Mouse (Mus musculus) heart, postnatal 0 days (tissue): Measurements from ENCODE around the gene Sgpp2. TPM values are rescaled to one million over a fixed set of nuclear protein-coding genes. Genes with fewer than 3 reads are reported as not detected.
A peak's percentile ranks its signal among the peaks of the same experiment; 100 is the strongest.

Source experiments
- ATAC-seq: fragments of 200-750 bp; cut with Nextera tagmentation; 2 replicates; pipeline ENCODE4 v1.8.0; 2017; ENCODE audit warnings: low read depth, moderate number of reproducible peaks, moderate library complexity; ENCODE audit not compliant: insufficient read depth
- DNase-seq: peaks from one replicate; pipeline ENCODE4 v3.0.0-alpha.2; 2016; ENCODE audit warnings: low spot score
- H3K27ac ChIP-seq: fragments of 300-500 bp; sonication (generic); 2 replicates; pipeline ENCODE4 v1.5.1; 2014; ENCODE audit warnings: low read depth, mild to moderate bottlenecking
- H3K27me3 ChIP-seq: fragments of 300-500 bp; sonication (generic); 2 replicates; pipeline ENCODE4 v1.6.1; 2014; ENCODE audit warnings: low read length, mixed read lengths; ENCODE audit not compliant: control insufficient read depth, insufficient read depth
- H3K36me3 ChIP-seq: fragments of 300-500 bp; sonication (generic); replicated peaks from 2 replicates; pipeline ENCODE4 v1.6.1; 2014; ENCODE audit warnings: low read length, mixed read lengths; ENCODE audit not compliant: control insufficient read depth, insufficient read depth
- H3K4me1 ChIP-seq: fragments of 300-500 bp; sonication (generic); 2 replicates; pipeline ENCODE4 v1.6.1; 2014; ENCODE audit warnings: antibody characterized with exemption; ENCODE audit not compliant: control insufficient read depth, insufficient read depth
- H3K4me2 ChIP-seq: fragments of 300-500 bp; sonication (generic); 2 replicates; pipeline ENCODE4 v1.6.1; 2014; ENCODE audit warnings: low read depth, mild to moderate bottlenecking, low read length, moderate library complexity
- H3K4me3 ChIP-seq: fragments of 300-500 bp; sonication (generic); 2 replicates; pipeline ENCODE4 v1.5.1; 2014; ENCODE audit warnings: low read depth, low read length
- H3K9ac ChIP-seq: fragments of 300-500 bp; sonication (generic); replicated peaks from 2 replicates; pipeline ENCODE4 v1.6.1; 2014; ENCODE audit warnings: low read depth, low read length, mixed read lengths
- H3K9me3 ChIP-seq: fragments of 300-500 bp; sonication (generic); replicated peaks from 2 replicates; pipeline ENCODE4 v1.6.1; 2016; ENCODE audit warnings: low read length; ENCODE audit not compliant: control insufficient read depth
- CTCF ChIP-seq: IDR thresholded peaks from 2 replicates; pipeline ENCODE4 v1.5.1; 2016; ENCODE audit warnings: antibody characterized with exemption, control low read depth, low read depth
- EP300 ChIP-seq: IDR thresholded peaks from 2 replicates; pipeline ENCODE4 v1.6.1; 2016; ENCODE audit warnings: antibody characterized with exemption, low read depth
- WGBS: fragments of 180-500 bp; shearing (Covaris S2); extraction: QIAGEN DNeasy Blood & Tissue Kit; methylation state at CpG from one replicate; pipeline ENCODE4 v1.1.7; 2014; 5-methylcytosine and 5-hydroxymethylcytosine counted together
- polyA plus RNA-seq: library from polyadenylated mRNA; unstranded; fragments of >200 nt; fragmentation: Nextera tagmentation; extraction: Ambion mirVana; gene quantifications from 2 replicates; pipeline ENCODE4 v1.2.1, GENCODE M21; 2015
- total RNA-seq: library from RNA; depleted of rRNA; stranded (reverse); fragments of >200 nt; gene quantifications from 2 replicates; pipeline ENCODE4 v1.2.3, GENCODE M21; 2014; ENCODE audit warnings: low replicate concordance

Sgpp2 gene
- total and polyA plus RNA-seq, 2 experiments from 2014 or later, result 0.07 TPM; not detected in 1

- 73% methylated on average over 1 of the region's 1 CpGs for WGBS
- H3K9me3 ChIP-seq, result no peaks in the 10 kb centered on the region
- H3K27me3 ChIP-seq, result no peaks in the 10 kb centered on the region
- H3K36me3 ChIP-seq, result 0 out of 2 replicates have a peak, but pooled peaks cover 10% of the 10 kb centered on the region
- ATAC-seq (no peak), DNase-seq (no peak)
- no peak overlapping the region for H3K27ac ChIP-seq
- no peak overlapping the region for H3K4me3 ChIP-seq
- peaks cover 5% of the 10 kb centered on the region; the same call in 1 of the 2 replicates for H3K4me1 ChIP-seq
- no peak overlapping the region for H3K4me2 ChIP-seq
- H3K9ac ChIP-seq, result no peak overlapping the region
- TF ChIP-seq EP300, result no peak
- TF ChIP-seq CTCF, result no peak
These were observed 126.3 kb downstream of the Sgpp2 start for GRCm38 (mm10) chr1:78436445-78436844.

GRCm38 (mm10) chr1:78437150-78437549, 127.0 kb downstream of the Sgpp2 start:
- H3K4me3 ChIP-seq, result no peak overlapping the region
- WGBS, result 56% methylated on average over 3 of the region's 3 CpGs
- ATAC-seq (no peak), DNase-seq (peak; percentile 59)
- H3K9ac ChIP-seq, result no peak overlapping the region
- no peak overlapping the region for H3K4me2 ChIP-seq
- H3K9me3 ChIP-seq, result no peaks in the 10 kb centered on the region
- H3K4me1 ChIP-seq, result peaks cover 5% of the 10 kb centered on the region; the same call in 1 of the 2 replicates
- H3K36me3 ChIP-seq, result peaks cover 11% of the 10 kb centered on the region
- TF ChIP-seq EP300 (no peak), CTCF (no peak)
- H3K27me3 ChIP-seq, result no peaks in the 10 kb centered on the region
- H3K27ac ChIP-seq, result peak overlapping the region; percentile 41; the same call in 1 of the 2 replicates

DNA sequence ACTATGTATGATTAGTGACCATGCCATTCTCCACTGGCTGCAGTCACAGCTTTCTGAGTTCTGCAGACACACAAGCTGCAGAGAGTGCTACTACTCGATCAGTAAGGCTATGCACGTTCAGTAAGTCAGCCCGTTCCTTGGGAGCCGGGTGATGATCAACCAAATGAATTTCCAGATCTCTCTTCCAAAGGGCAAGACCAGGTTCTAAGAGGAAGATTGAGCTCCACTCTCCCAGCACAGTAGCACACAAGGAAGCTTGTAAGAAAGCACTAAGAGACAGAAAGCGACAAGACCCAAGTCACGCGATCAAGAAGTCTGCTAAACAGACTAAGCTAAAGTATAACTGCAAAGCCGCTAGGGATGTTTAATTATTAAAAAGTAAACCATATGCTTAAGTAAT, 130.6 kb downstream of the Sgpp2 start:
- 94% methylated on average over 8 of the region's 8 CpGs for WGBS
- ATAC-seq (no peak), DNase-seq (no peak)
- H3K36me3 ChIP-seq, result peaks cover 35% of the 10 kb centered on the region
- no peaks in the 10 kb centered on the region for H3K27me3 ChIP-seq
- no peak overlapping the region for H3K9ac ChIP-seq
- TF ChIP-seq EP300, result no peak
- no peak for TF ChIP-seq CTCF
- no peaks in the 10 kb centered on the region for H3K9me3 ChIP-seq
- no peak overlapping the region for H3K27ac ChIP-seq
- no peak overlapping the region for H3K4me2 ChIP-seq
- H3K4me3 ChIP-seq, result no peak overlapping the region
- peaks cover 5% of the 10 kb centered on the region; the same call in 1 of the 2 replicates for H3K4me1 ChIP-seq

GRCm38 (mm10) chr1:78443056-78443455, 132.9 kb downstream of the Sgpp2 start:
- Histone ChIP-seq H3K9ac (no peak overlapping the region), H3K4me1 (no peaks in the 10 kb centered on the region), H3K9me3 (no peaks in the 10 kb centered on the region), H3K27me3 (no peaks in the 10 kb centered on the region), H3K27ac (no peak overlapping the region), H3K4me2 (no peak overlapping the region), H3K4me3 (no peak overlapping the region), H3K36me3 (peaks cover 49% of the 10 kb centered on the region)
- DNase-seq, result no peak
- no peak for TF ChIP-seq EP300
- no peak for TF ChIP-seq CTCF
- 96% methylated on average over 7 of the region's 7 CpGs for WGBS
- ATAC-seq, result no peak

GRCm38 (mm10) chr1:78446232-78446631, 136.1 kb downstream of the Sgpp2 start:
- Histone ChIP-seq H3K4me2 (no peak overlapping the region), H3K9ac (no peak overlapping the region), H3K36me3 (peaks cover 64% of the 10 kb centered on the region), H3K27me3 (no peaks in the 10 kb centered on the region), H3K9me3 (no peaks in the 10 kb centered on the region), H3K4me1 (no peaks in the 10 kb centered on the region), H3K4me3 (no peak overlapping the region), H3K27ac (no peak overlapping the region)
- no peak for DNase-seq
- 79% methylated on average over 8 of the region's 8 CpGs for WGBS
- no peak for ATAC-seq
- TF ChIP-seq CTCF, result no peak
- no peak for TF ChIP-seq EP300

- H3K27ac ChIP-seq, result no peak overlapping the region
- peaks cover 68% of the 10 kb centered on the region for H3K36me3 ChIP-seq
- TF ChIP-seq EP300, result no peak
- TF ChIP-seq CTCF, result no peak
- H3K4me1 ChIP-seq, result no peaks in the 10 kb centered on the region
- 96% methylated on average over 6 of the region's 6 CpGs for WGBS
- no peak overlapping the region for H3K4me3 ChIP-seq
- no peak overlapping the region for H3K9ac ChIP-seq
- no peak overlapping the region for H3K4me2 ChIP-seq
- ATAC-seq, result no peak
- no peaks in the 10 kb centered on the region for H3K27me3 ChIP-seq
- H3K9me3 ChIP-seq, result no peaks in the 10 kb centered on the region
- DNase-seq, result no peak
These were observed 136.6 kb downstream of the Sgpp2 start for GRCm38 (mm10) chr1:78446742-78447141.
